Mouse (Mus musculus) brain, embryonic 14.5 days (tissue): ENCODE data around the gene Rwdd1.

ENCODE experiments used
- CTCF ChIP-seq: fragments of 200-500 bp; IDR thresholded peaks from 2 replicates; pipeline ENCODE4 v1.5.1; 2012; ENCODE audit warnings: inconsistent platforms, mild to moderate bottlenecking, moderate library complexity, borderline replicate concordance; ENCODE audit not compliant: insufficient read depth, insufficient read length; ENCODE audit errors: extremely low read depth
- POLR2A ChIP-seq: fragments of 200-500 bp; IDR thresholded peaks from 2 replicates; pipeline ENCODE4 v1.6.1; 2012; ENCODE audit warnings: mild to moderate bottlenecking, inconsistent platforms, borderline replicate concordance; ENCODE audit not compliant: poor library complexity, insufficient read depth, insufficient read length, severe bottlenecking; ENCODE audit errors: extremely low read depth

DNA sequence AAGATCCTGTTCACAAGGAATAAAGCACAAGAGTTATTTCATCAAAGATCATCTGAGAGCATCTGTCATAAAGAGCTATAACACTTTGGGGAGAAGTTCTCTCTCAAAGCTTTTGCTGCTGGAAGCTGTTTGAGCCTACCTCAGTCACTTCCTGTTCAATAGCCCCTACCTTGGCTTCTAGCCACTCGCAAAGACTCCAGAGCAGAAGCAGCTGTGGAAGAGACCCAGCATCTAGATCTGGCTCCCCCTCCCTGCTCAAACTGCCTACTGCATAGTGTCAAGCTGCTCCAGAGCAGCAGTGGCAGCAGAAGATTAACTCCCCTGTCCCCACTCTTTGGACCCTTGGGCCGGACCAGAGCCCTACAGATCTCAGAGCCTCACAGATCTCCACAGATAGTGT lies 34.6 kb upstream of the Rwdd1 start:
- TF ChIP-seq CTCF (no peak), POLR2A (no peak)
